Mouse (Mus musculus): Measurements from ENCODE around the gene Scarb2. TPM values are rescaled to one million over a fixed set of nuclear protein-coding genes. Genes with fewer than 3 reads are reported as not detected.

Gene Scarb2
- polyA plus RNA-seq, 1 experiment from 2014 or later: 7.0 TPM

DNA sequence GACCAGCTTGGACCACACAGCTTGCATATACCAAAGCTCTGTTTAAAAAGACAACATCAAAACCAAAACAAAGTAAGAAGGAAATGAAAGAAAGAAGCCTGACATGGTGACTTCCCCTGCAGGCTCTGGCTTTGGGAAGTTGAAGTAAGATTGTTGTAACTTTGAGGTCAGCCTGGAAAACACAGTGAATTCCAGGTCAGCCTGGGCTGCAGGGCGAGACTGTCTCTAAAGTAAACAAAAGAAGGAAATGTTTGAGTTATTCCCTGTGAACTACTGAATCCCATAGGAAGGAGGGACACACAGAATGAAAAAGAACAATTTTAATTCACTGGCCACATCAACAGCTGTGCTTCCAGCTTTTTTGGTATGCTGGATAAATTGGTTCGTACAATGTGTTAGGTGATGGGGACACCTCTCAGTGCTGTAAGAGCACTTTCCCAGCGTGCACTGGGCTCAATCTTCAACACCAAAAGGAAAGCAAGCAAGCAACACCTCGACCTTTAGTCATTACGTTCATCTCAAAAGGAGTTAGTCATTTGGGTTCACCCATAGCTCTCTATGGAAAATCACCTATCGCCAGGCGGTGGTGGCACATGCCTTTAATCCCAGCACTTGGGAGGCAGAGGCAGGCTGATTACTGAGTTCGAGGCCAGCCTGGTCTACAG lies 39.4 kb downstream of the Scarb2 start:
- Histone ChIP-seq H3K36me3 (replicated peaks) (no peaks in the 10 kb centered on the region), H3K4me2 (no peak overlapping the region), H3K9ac (no peak overlapping the region), H3K4me1 (replicated peaks) (peaks cover 16% of the 10 kb centered on the region; the same call in 1 of the 2 replicates), H3K27ac (replicated peaks) (peak overlapping the region; percentile 33; the same call in 1 of the 2 replicates), H3K4me3 (replicated peaks) (no peak overlapping the region), H3K27me3 (no peaks in the 10 kb centered on the region), H3K9me3 (replicated peaks) (no peaks in the 10 kb centered on the region)
- WGBS (ENCODE audit: insufficient replicate concordance): 59% methylated on average over 8 of the region's 8 CpGs
- no peak for ATAC-seq (ENCODE audit: insufficient read depth)

- no peak for ATAC-seq (ENCODE audit: insufficient read depth)
- H3K4me3 ChIP-seq (replicated peaks): no peak overlapping the region
- no peak overlapping the region for H3K9ac ChIP-seq
- H3K36me3 ChIP-seq (replicated peaks): 0 out of 2 replicates have a peak, but pooled peaks cover 2% of the 10 kb centered on the region
- no peaks in the 10 kb centered on the region for H3K9me3 ChIP-seq (replicated peaks)
- H3K4me2 ChIP-seq: no peak overlapping the region
- H3K4me1 ChIP-seq (replicated peaks): peaks cover 15% of the 10 kb centered on the region; the same call in 1 of the 2 replicates
- no peaks in the 10 kb centered on the region for H3K27me3 ChIP-seq
- WGBS (ENCODE audit: insufficient replicate concordance): 75% methylated on average over 5 of the region's 5 CpGs
- H3K27ac ChIP-seq (replicated peaks): no peak overlapping the region
Measured at GRCm38 (mm10) chr5:92465511-92465910, 41.1 kb downstream of the Scarb2 start.

GRCm38 (mm10) chr5:92461321-92461720 lies 45.3 kb downstream of the Scarb2 start:
- Histone ChIP-seq H3K27ac (replicated peaks) (no peak overlapping the region), H3K9ac (no peak overlapping the region), H3K9me3 (replicated peaks) (no peaks in the 10 kb centered on the region), H3K4me1 (replicated peaks) (peaks cover 14% of the 10 kb centered on the region), H3K4me3 (replicated peaks) (no peak overlapping the region), H3K4me2 (no peak overlapping the region), H3K36me3 (replicated peaks) (0 out of 2 replicates have a peak, but pooled peaks cover 12% of the 10 kb centered on the region), H3K27me3 (no peaks in the 10 kb centered on the region)
- WGBS (ENCODE audit: insufficient replicate concordance): 39% methylated on average over 5 of the region's 5 CpGs
- no peak for ATAC-seq (ENCODE audit: insufficient read depth)

DNA sequence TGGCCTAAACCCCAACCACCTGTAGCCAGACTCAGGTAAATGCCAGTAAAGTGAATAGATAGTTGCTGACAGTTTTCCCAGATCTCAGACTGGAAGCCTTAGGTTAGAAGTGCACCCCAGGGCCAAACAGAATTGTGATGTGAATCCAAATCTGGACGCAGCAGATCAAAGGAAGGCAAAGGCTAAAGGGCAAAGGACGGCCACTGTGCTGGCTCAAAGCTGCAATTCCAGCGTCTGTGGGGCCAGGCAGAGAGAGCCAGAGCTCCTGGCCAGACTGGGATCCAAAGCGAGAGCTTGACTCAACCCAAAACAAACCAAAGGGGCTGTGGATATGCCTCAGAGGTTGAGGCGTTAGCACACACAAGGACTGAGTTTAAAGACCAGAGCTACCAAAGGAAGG lies 47.9 kb downstream of the Scarb2 start:
- Histone ChIP-seq H3K9me3 (replicated peaks) (no peaks in the 10 kb centered on the region), H3K36me3 (replicated peaks) (peaks cover 22% of the 10 kb centered on the region; the same call in 1 of the 2 replicates), H3K27ac (replicated peaks) (no peak overlapping the region), H3K9ac (no peak overlapping the region), H3K27me3 (no peaks in the 10 kb centered on the region), H3K4me1 (replicated peaks) (peaks cover 14% of the 10 kb centered on the region), H3K4me2 (no peak overlapping the region), H3K4me3 (replicated peaks) (no peak overlapping the region)
- WGBS (ENCODE audit: insufficient replicate concordance): 67% methylated on average over 5 of the region's 5 CpGs
- ATAC-seq (ENCODE audit: insufficient read depth): no peak

- H3K9ac ChIP-seq: no peak overlapping the region
- no peak overlapping the region for H3K4me3 ChIP-seq (replicated peaks)
- H3K27me3 ChIP-seq: no peaks in the 10 kb centered on the region
- H3K4me2 ChIP-seq: no peak overlapping the region
- peaks cover 23% of the 10 kb centered on the region; the same call in 1 of the 2 replicates for H3K36me3 ChIP-seq (replicated peaks)
- peaks cover 14% of the 10 kb centered on the region for H3K4me1 ChIP-seq (replicated peaks)
- peak; percentile 42; the same call in 1 of the 2 replicates for ATAC-seq (ENCODE audit: insufficient read depth)
- H3K27ac ChIP-seq (replicated peaks): no peak overlapping the region
- H3K9me3 ChIP-seq (replicated peaks): no peaks in the 10 kb centered on the region
- WGBS (ENCODE audit: insufficient replicate concordance): 22% methylated on average over 2 of the region's 2 CpGs
Measured at GRCm38 (mm10) chr5:92457410-92457809, 49.2 kb downstream of the Scarb2 start.

DNA sequence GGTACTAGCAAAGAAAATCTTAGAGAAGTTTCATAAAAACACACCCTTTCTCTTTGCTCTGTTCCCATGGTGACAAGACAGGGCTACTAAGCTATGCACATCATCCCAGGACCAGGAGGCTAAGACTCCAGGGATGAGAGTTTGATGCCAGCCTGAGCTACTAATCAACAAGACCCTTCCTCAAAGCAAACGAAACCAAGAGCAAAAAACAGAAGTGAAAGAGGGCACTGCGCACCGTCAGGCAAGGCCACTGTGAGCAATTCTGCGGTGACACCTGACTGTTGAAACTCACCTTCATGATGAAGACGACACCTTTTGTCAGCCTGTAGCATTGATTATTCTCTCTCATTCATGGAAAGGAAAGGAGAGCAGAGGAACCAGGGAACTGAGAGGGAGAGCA lies 53.8 kb downstream of the Scarb2 start:
- no peak for ATAC-seq (ENCODE audit: insufficient read depth)
- Histone ChIP-seq H3K9me3 (replicated peaks) (no peaks in the 10 kb centered on the region), H3K36me3 (replicated peaks) (peaks cover 49% of the 10 kb centered on the region), H3K4me3 (replicated peaks) (no peak overlapping the region), H3K4me2 (no peak overlapping the region), H3K27ac (replicated peaks) (no peak overlapping the region), H3K4me1 (replicated peaks) (peaks cover 6% of the 10 kb centered on the region), H3K27me3 (no peaks in the 10 kb centered on the region), H3K9ac (no peak overlapping the region)
- WGBS (ENCODE audit: insufficient replicate concordance): 81% methylated on average over 5 of the region's 5 CpGs

GRCm38 (mm10) chr5:92446736-92447135 lies 59.9 kb downstream of the Scarb2 start:
- H3K9me3 ChIP-seq (replicated peaks): no peaks in the 10 kb centered on the region
- 0 out of 2 replicates have a peak, but pooled peaks cover 4% of the 10 kb centered on the region for H3K4me1 ChIP-seq (replicated peaks)
- no peak overlapping the region for H3K4me2 ChIP-seq
- H3K27ac ChIP-seq (replicated peaks): no peak overlapping the region
- no peak for ATAC-seq (ENCODE audit: insufficient read depth)
- no peak overlapping the region for H3K4me3 ChIP-seq (replicated peaks)
- H3K9ac ChIP-seq: no peak overlapping the region
- H3K36me3 ChIP-seq (replicated peaks): peaks cover 54% of the 10 kb centered on the region
- H3K27me3 ChIP-seq: no peaks in the 10 kb centered on the region
- WGBS (ENCODE audit: insufficient replicate concordance): 65% methylated on average over 5 of the region's 5 CpGs

DNA sequence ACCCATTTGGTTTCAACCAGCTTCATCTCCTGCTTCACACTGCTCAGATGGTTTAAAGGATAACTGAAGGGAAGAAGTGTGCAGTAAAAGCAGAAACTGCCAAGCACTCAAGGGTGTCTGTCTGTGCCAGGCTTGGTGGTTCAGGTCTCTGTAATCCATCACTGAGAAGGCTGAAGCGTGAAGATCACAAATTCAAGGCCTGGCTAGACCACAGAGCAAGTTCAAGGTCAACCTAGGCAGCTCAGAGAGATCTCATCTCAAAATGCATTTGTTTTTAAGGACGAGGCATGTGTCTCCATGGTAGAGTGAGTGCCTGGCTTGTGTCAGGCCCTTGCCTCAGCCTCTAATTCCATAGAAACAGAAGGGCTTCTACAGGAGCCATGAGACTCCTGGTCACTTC lies 61.6 kb downstream of the Scarb2 start:
- H3K27ac ChIP-seq (replicated peaks): no peak overlapping the region
- H3K27me3 ChIP-seq: no peaks in the 10 kb centered on the region
- H3K36me3 ChIP-seq (replicated peaks): peaks cover 43% of the 10 kb centered on the region
- 67% methylated on average over 2 of the region's 2 CpGs for WGBS (ENCODE audit: insufficient replicate concordance)
- no peak overlapping the region for H3K9ac ChIP-seq
- no peak for ATAC-seq (ENCODE audit: insufficient read depth)
- no peak overlapping the region for H3K4me2 ChIP-seq
- no peak overlapping the region for H3K4me3 ChIP-seq (replicated peaks)
- H3K9me3 ChIP-seq (replicated peaks): no peaks in the 10 kb centered on the region
- peaks cover 11% of the 10 kb centered on the region for H3K4me1 ChIP-seq (replicated peaks)

- Histone ChIP-seq H3K4me3 (replicated peaks) (no peak overlapping the region), H3K4me2 (no peak overlapping the region), H3K9me3 (replicated peaks) (no peaks in the 10 kb centered on the region), H3K9ac (no peak overlapping the region), H3K36me3 (replicated peaks) (peaks cover 24% of the 10 kb centered on the region), H3K27ac (replicated peaks) (no peak overlapping the region), H3K27me3 (no peaks in the 10 kb centered on the region), H3K4me1 (replicated peaks) (peaks cover 18% of the 10 kb centered on the region)
- WGBS (ENCODE audit: insufficient replicate concordance): 35% methylated on average over 7 of the region's 7 CpGs
- no peak for ATAC-seq (ENCODE audit: insufficient read depth)
Measured at GRCm38 (mm10) chr5:92442914-92443313, 63.7 kb downstream of the Scarb2 start.

DNA sequence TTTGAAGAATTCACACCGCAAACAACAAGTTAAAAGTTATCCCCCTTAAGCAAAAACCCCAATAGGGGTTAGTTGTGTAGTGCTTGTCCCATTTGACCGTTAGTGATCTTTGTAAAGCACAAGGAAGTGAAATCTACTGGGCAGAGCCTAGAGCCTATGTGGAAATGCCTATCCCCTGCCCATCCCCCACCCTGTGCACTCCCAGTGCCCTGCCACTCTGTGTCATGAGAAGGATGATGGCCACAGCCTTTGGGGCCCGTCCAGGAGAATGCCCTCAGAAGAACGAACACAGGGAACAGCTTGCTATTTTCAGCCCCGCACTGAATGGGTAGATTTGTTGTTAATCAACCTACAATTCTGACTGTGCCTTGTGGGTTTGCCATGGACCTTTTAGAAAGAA lies 65.1 kb downstream of the Scarb2 start:
- Histone ChIP-seq H3K9ac (no peak overlapping the region), H3K9me3 (replicated peaks) (no peaks in the 10 kb centered on the region), H3K4me1 (replicated peaks) (peaks cover 20% of the 10 kb centered on the region), H3K4me2 (no peak overlapping the region), H3K27ac (replicated peaks) (no peak overlapping the region), H3K36me3 (replicated peaks) (peaks cover 17% of the 10 kb centered on the region), H3K4me3 (replicated peaks) (no peak overlapping the region), H3K27me3 (no peaks in the 10 kb centered on the region)
- 63% methylated on average over 5 of the region's 5 CpGs for WGBS (ENCODE audit: insufficient replicate concordance)
- peak; percentile 47; the same call in 1 of the 2 replicates for ATAC-seq (ENCODE audit: insufficient read depth)

DNA sequence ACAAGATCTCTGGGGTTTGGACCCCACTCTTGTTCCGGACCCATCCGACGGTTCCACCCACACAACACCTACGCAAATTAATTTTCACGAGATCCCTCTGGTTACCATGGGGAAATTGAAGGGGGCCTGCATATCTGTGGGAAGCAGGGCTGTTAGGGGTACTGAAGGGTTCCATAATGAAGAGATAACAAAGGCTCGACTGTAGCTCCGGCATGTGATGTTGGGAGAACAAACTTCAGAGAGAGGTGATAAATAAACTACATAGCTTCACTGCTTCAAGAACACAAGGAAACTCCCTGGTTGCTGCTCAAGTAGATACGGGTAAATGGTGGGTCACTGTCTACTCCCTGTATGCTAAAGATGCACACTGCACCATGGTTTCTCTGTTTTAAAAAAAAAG lies 68.1 kb downstream of the Scarb2 start:
- H3K9ac ChIP-seq: no peak overlapping the region
- no peaks in the 10 kb centered on the region for H3K27me3 ChIP-seq
- H3K9me3 ChIP-seq (replicated peaks): no peaks in the 10 kb centered on the region
- no peak overlapping the region for H3K4me2 ChIP-seq
- WGBS (ENCODE audit: insufficient replicate concordance): 36% methylated on average over 8 of the region's 8 CpGs
- H3K27ac ChIP-seq (replicated peaks): no peak overlapping the region
- no peak for ATAC-seq (ENCODE audit: insufficient read depth)
- 0 out of 2 replicates have a peak, but pooled peaks cover 2% of the 10 kb centered on the region for H3K36me3 ChIP-seq (replicated peaks)
- no peak overlapping the region for H3K4me3 ChIP-seq (replicated peaks)
- peaks cover 29% of the 10 kb centered on the region for H3K4me1 ChIP-seq (replicated peaks)

Data from liver, embryonic 15.5 days (tissue).